Mouse (Mus musculus): ENCODE data around the gene Pex14.

DNA sequence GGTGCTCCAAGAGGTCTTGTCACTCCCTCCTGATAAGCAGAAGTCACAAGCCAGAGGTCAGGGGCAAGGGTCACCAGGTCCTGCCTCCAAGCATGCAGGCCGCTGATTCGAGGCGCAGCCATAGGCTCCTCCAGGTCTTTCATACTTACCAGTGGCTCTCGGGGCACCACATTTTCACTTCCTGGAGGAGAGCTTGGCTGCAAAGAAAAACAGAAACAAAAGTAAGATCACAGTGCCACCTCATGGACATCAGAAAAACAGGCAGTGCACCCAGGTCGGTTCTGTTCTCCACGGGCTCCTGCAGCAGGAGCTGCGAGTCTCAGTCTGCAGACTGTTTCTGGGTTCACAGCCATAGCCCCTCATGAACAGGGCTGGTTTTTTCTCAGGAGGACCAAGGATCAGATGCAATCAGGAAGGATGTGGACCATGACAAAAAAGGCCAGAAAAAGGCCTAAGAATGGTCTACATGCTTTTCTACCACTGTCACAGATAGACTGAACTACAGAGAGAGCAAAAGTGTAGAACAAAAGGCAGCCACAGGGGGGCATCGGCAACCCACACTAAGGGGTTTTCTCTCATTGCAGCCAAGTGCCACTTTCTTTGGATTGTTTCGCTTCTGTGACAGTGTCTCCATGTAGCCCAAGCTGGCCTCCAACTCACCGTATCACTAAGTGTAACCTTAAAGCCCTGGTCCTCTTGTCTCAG lies 23.7 kb downstream of the Pex14 start:
- TF ChIP-seq CTCF (IDR thresholded peaks at IDR 0.05; ENCODE audit: extremely low read depth, insufficient read length, insufficient replicate concordance, low read depth, low read length) (peak; percentile 49; the same call in 1 of the 2 replicates), POLR2A (IDR thresholded peaks at IDR 0.05; ENCODE audit: low read depth, low read length) (no peak)
